ENCODE assay signal across 8 mouse cellular contexts in genomic region chr8:74993475-74994451, GRCm38 (mm10). TPM values are rescaled to one million over a fixed set of nuclear protein-coding genes. Genes with fewer than 3 reads are reported as not detected.
A peak's percentile ranks its signal among the peaks of the same experiment; 100 is the strongest.
DNase-seq lines count a peak whose midpoint lies in the region; ATAC-seq and TF ChIP-seq lines count a peak whose summit lies in the region.

No protein-coding gene starts in this region.

- TF ChIP-seq POLR2A in bone marrow macrophage, adult 2 months (IDR thresholded peaks at IDR 0.05; ENCODE audit: borderline replicate concordance, low read depth, low read length) = no peak
- TF ChIP-seq POLR2A in embryonic fibroblast, embryonic 13.5 days (IDR thresholded peaks at IDR 0.05; ENCODE audit: low read depth, low read length) = peak; percentile 64

- H3K27ac ChIP-seq in bone marrow macrophage, adult 2 months (ENCODE audit: insufficient read depth, low read depth, low read length) = peak overlapping the region; percentile 15; the same call in 1 of the 2 replicates
- H3K27ac ChIP-seq in embryonic fibroblast, embryonic 13.5 days (ENCODE audit: insufficient read depth, low read length) = peak overlapping the region; percentile 25; the same call in 1 of the 2 replicates
- H3K27ac ChIP-seq in kidney, embryonic 14.5 days (ENCODE audit: low read depth, low read length) = peak overlapping the region; percentile 96
- peak overlapping the region; percentile 97 for H3K27ac ChIP-seq in limb, embryonic 15.5 days

- ATAC-seq in kidney, embryonic 14.5 days (ENCODE audit: low FRiP score, low TSS enrichment) = peak; percentile 94
- ATAC-seq in limb, embryonic 15.5 days (ENCODE audit: insufficient number of reproducible peaks, low FRiP score, low TSS enrichment, low read depth) = peak; percentile 90

- DNase-seq in 416B (ENCODE audit: low read depth) = peak; percentile 84
- peak; percentile 77 to 85 for DNase-seq in heart, adult 9 months (ENCODE audit: low spot score in 2 of 2)
- peak; percentile 34 to 74 for DNase-seq in monocyte, adult 2 months (ENCODE audit: low read depth in 1 of 2, low spot score in 2 of 2)
- peak; percentile 83 to 87 for DNase-seq in spleen, postnatal 36 days (ENCODE audit: low spot score in 2 of 2)

- H3K36me3 ChIP-seq in kidney, embryonic 14.5 days (ENCODE audit: control insufficient read depth, insufficient read depth, low read length) = peaks cover 3% of the 10 kb centered on the region; the same call in 1 of the 2 replicates
- H3K36me3 ChIP-seq in limb, embryonic 15.5 days = peaks cover 3% of the 10 kb centered on the region; the same call in 1 of the 2 replicates

- no peaks in the 10 kb centered on the region for H3K27me3 ChIP-seq in kidney, embryonic 14.5 days (ENCODE audit: control insufficient read depth, insufficient read depth, low read length)
- no peaks in the 10 kb centered on the region for H3K27me3 ChIP-seq in limb, embryonic 15.5 days

- under 1% methylated on average over 92 of the region's 111 CpGs for WGBS in kidney, embryonic 14.5 days
- under 1% methylated on average over 106 of the region's 111 CpGs for WGBS in limb, embryonic 15.5 days

- no peaks in the 10 kb centered on the region for H3K9me3 ChIP-seq in kidney, embryonic 14.5 days (ENCODE audit: control insufficient read depth, low read length)
- no peaks in the 10 kb centered on the region for H3K9me3 ChIP-seq in limb, embryonic 15.5 days

- H3K4me2 ChIP-seq in kidney, embryonic 14.5 days (replicated peaks; ENCODE audit: low read depth, low read length) = peak overlapping the region; percentile 64
- peak overlapping the region; percentile 58 for H3K4me2 ChIP-seq in limb, embryonic 15.5 days

- H3K9ac ChIP-seq in kidney, embryonic 14.5 days (ENCODE audit: low read depth, low read length) = peak overlapping the region; percentile 99
- H3K9ac ChIP-seq in limb, embryonic 15.5 days = peak overlapping the region; percentile 100

- no peak for TF ChIP-seq CTCF in bone marrow macrophage, adult 2 months (IDR thresholded peaks at IDR 0.05; ENCODE audit: low read depth, low read length)
- no peak for TF ChIP-seq CTCF in embryonic fibroblast, embryonic 13.5 days (IDR thresholded peaks at IDR 0.05; ENCODE audit: borderline replicate concordance, insufficient read depth, low read length)

- H3K4me1 ChIP-seq in bone marrow macrophage, adult 2 months (ENCODE audit: control insufficient read depth, insufficient read depth, low read length) = peaks cover 9% of the 10 kb centered on the region
- H3K4me1 ChIP-seq in embryonic fibroblast, embryonic 13.5 days (ENCODE audit: control insufficient read depth, insufficient read depth, low read length) = peaks cover 5% of the 10 kb centered on the region; the same call in 1 of the 2 replicates
- H3K4me1 ChIP-seq in kidney, embryonic 14.5 days (ENCODE audit: control insufficient read depth, insufficient read depth, low read length) = 0 out of 2 replicates have a peak, but pooled peaks cover 4% of the 10 kb centered on the region
- peaks cover 4% of the 10 kb centered on the region for H3K4me1 ChIP-seq in limb, embryonic 15.5 days

- peak overlapping the region; percentile 79 for H3K4me3 ChIP-seq in bone marrow macrophage, adult 2 months (ENCODE audit: insufficient read depth, low read length)
- peak overlapping the region; percentile 98 for H3K4me3 ChIP-seq in embryonic fibroblast, embryonic 13.5 days (ENCODE audit: insufficient read depth, low read length)
- H3K4me3 ChIP-seq in kidney, embryonic 14.5 days (ENCODE audit: low read length) = peak overlapping the region; percentile 93
- H3K4me3 ChIP-seq in limb, embryonic 15.5 days = peak overlapping the region; percentile 86

RNA-seq across cellular contexts. Expression of gene Hmgxb4, which starts 0.6 kb away (rescaled TPM):
- 21.9 and 24.1 TPM in 2 replicates for polyA plus RNA-seq in bone marrow macrophage, adult 2 months (2012; ENCODE audit: insufficient read depth, insufficient read length, missing spikeins)
- polyA plus RNA-seq in embryonic fibroblast, embryonic 13.5 days (2011; ENCODE audit: insufficient read length, low read depth, missing spikeins) = 31.1 and 46.7 TPM in 2 replicates
- 45.6 and 55.4 TPM in 2 replicates for polyA plus RNA-seq in kidney, embryonic 14.5 days (2014; fragmentation: Nextera tagmentation; extraction: Ambion mirVana)
- polyA plus RNA-seq in limb, embryonic 15.5 days (2015; fragmentation: Nextera tagmentation; extraction: Ambion mirVana) = 31.3 and 37.7 TPM in 2 replicates

RNA-seq across cellular contexts. Expression of gene Tom1, which starts 39.7 kb away (rescaled TPM):
- polyA plus RNA-seq in bone marrow macrophage, adult 2 months (2012; ENCODE audit: insufficient read depth, insufficient read length, missing spikeins) = 43.3 and 44.6 TPM in 2 replicates
- 21.4 and 25.4 TPM in 2 replicates for polyA plus RNA-seq in embryonic fibroblast, embryonic 13.5 days (2011; ENCODE audit: insufficient read length, low read depth, missing spikeins)
- 20.1 and 29.1 TPM in 2 replicates for polyA plus RNA-seq in kidney, embryonic 14.5 days (2014; fragmentation: Nextera tagmentation; extraction: Ambion mirVana)
- 45.1 and 56.1 TPM in 2 replicates for polyA plus RNA-seq in limb, embryonic 15.5 days (2015; fragmentation: Nextera tagmentation; extraction: Ambion mirVana)

Comparison
In these comparisons a context has a peak if more than half of its experiments do, and no peak if none do; other contexts are left out.
1. Peak in every context shown above with its lines: DNase-seq, ATAC-seq, H3K4me3 ChIP-seq and H3K27ac ChIP-seq.
2. H3K27ac ChIP-seq: peak in every context shown above with its lines; median percentile 97 in limb, embryonic 15.5 days; 96 in kidney, embryonic 14.5 days; 25 in embryonic fibroblast, embryonic 13.5 days; 15 in bone marrow macrophage, adult 2 months.